Mouse (Mus musculus) kidney, postnatal 36 days (tissue): ENCODE results near the gene Ptch1.

Experiments
- DNase-seq, 2 experiments: peaks; one replicate each; pipeline ENCODE4 v3.0.0; 2021 to 2022; ENCODE audit warnings: mixed read lengths in 2 of 2

Gene Ptch1

DNA sequence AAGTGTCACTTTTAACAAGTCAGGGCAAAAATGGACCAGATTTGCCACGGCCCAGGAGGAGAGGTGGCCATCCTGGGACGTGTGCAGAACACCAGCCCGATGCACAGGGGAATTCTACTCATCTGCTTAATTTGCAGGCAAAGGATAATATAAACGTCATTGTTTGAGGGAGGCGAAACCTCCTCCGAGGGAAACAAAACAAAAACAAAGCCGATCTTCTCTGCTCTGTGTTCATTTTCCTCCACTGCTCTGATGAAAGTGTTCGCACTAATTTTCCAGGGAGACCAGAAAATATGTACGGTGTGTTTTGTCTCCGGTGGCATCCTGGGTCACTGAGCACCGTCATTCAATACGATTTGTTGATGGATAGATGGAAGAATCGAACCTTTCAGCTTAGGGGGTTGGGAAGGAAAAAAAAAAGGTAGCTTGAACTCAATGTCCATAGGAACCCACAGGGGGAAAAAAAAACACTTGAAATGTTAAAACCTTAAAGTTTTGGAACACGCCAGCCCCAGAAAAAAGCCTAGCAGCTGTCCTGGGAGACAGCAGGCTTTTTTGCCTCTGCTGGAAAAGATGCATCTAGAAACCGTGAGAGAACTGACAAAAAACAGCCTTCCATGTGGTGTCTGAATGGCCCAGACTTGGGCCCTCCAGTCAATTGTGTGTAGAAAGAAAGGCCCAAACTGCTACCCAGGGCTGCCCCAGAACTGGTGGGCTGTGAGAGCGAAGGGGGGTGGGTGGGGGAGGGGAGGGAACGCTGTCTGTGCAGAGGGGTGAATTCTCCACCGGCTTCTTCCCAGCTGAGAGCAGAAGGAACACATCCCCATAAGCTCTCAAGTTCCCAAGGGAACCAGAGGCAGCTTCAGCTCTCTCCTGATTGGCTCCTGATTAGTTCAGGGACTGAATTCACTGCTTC is 86.3 kb downstream of the Ptch1 start:
- no peak for DNase-seq

DNA sequence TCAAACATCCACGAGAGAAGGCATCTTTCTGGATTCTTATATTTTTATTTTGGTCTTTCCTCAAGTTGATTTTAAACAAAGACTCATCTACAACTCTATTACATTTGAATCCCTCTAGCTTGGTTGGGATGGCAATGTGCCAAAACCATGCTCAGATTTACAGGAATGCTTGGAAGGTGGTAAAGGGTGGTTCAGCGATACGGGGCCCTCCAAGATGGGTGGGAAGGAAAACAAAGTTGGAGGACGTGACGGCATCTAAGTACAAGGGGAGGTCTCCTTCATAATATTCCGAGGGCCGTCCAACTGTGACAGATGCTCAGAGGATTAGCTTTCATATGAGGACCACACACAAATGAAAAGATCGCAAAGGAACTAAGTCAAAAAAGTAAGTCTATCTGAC is 98.0 kb downstream of the Ptch1 start:
- DNase-seq = peak in 1 of 2 experiments; percentile 14
